8 mouse cellular contexts compared by ENCODE assay signal in genomic region chr11:100692164-100692616, GRCm38 (mm10). TPM values are rescaled to one million over a fixed set of nuclear protein-coding genes. Genes with fewer than 3 reads are reported as not detected.
DNase-seq lines count a peak whose midpoint lies in the region; ATAC-seq and TF ChIP-seq lines count a peak whose summit lies in the region.

TSS of gene Zfp385c (minus strand) at chr11:100692455.

- H3K9me3 ChIP-seq in heart, embryonic 16.5 days (replicated peaks; ENCODE audit: control insufficient read depth, low read length) = no peaks in the 10 kb centered on the region
- no peaks in the 10 kb centered on the region for H3K9me3 ChIP-seq in embryonic facial prominence, embryonic 11.5 days (replicated peaks; ENCODE audit: control insufficient read depth, low read length)
- no peaks in the 10 kb centered on the region for H3K9me3 ChIP-seq in kidney, postnatal 0 days (replicated peaks; ENCODE audit: low read length)
- H3K9me3 ChIP-seq in midbrain, postnatal 0 days (ENCODE audit: low read length) = no peaks in the 10 kb centered on the region

- TF ChIP-seq CTCF in kidney, postnatal 0 days (IDR thresholded peaks at IDR 0.05; ENCODE audit: low read depth) = no peak
- no peak for TF ChIP-seq CTCF in midbrain, postnatal 0 days (IDR thresholded peaks at IDR 0.05)

- peaks cover 12% of the 10 kb centered on the region for H3K4me1 ChIP-seq in heart, embryonic 16.5 days (ENCODE audit: control insufficient read depth, insufficient read depth, low read length)
- H3K4me1 ChIP-seq in embryonic facial prominence, embryonic 11.5 days (ENCODE audit: control insufficient read depth, insufficient read depth, low read length) = peaks cover 3% of the 10 kb centered on the region; the same call in 1 of the 2 replicates
- H3K4me1 ChIP-seq in kidney, postnatal 0 days (replicated peaks; ENCODE audit: insufficient read depth, low read length) = peaks cover 6% of the 10 kb centered on the region
- no peaks in the 10 kb centered on the region for H3K4me1 ChIP-seq in midbrain, postnatal 0 days (ENCODE audit: insufficient read depth, low read length)

- no peaks in the 10 kb centered on the region for H3K36me3 ChIP-seq in heart, embryonic 16.5 days (ENCODE audit: control insufficient read depth, insufficient read depth)
- no peaks in the 10 kb centered on the region for H3K36me3 ChIP-seq in embryonic facial prominence, embryonic 11.5 days (replicated peaks; ENCODE audit: control insufficient read depth, insufficient read depth, low read depth, low read length)
- H3K36me3 ChIP-seq in kidney, postnatal 0 days (ENCODE audit: insufficient read depth, low read length) = no peaks in the 10 kb centered on the region
- H3K36me3 ChIP-seq in midbrain, postnatal 0 days (ENCODE audit: insufficient read depth, low read length) = no peaks in the 10 kb centered on the region

- whole genome bisulfite sequencing in heart, embryonic 16.5 days = 2% methylated on average over 23 of the region's 23 CpGs
- 2% methylated on average over 23 of the region's 23 CpGs for WGBS in embryonic facial prominence, embryonic 11.5 days
- 2% methylated on average over 23 of the region's 23 CpGs for WGBS in kidney, postnatal 0 days
- WGBS in midbrain, postnatal 0 days = 5% methylated on average over 23 of the region's 23 CpGs

- no peak within 1 kb of the TSS for H3K27ac ChIP-seq in heart, embryonic 16.5 days (ENCODE audit: low read length)
- no peak within 1 kb of the TSS for H3K27ac ChIP-seq in embryonic facial prominence, embryonic 11.5 days (replicated peaks; ENCODE audit: low read depth, low read length)
- H3K27ac ChIP-seq in kidney, postnatal 0 days = no peak within 1 kb of the TSS
- no peak within 1 kb of the TSS for H3K27ac ChIP-seq in midbrain, postnatal 0 days (ENCODE audit: low read depth, low read length)

- ATAC-seq in heart, embryonic 16.5 days (replicated peaks; ENCODE audit: extremely low read depth, insufficient read depth, low FRiP score) = peak; percentile 41; the same call in 1 of the 2 replicates
- no peak for ATAC-seq in embryonic facial prominence, embryonic 11.5 days (replicated peaks; ENCODE audit: insufficient number of reproducible peaks, low FRiP score, low TSS enrichment, low read depth)
- ATAC-seq in kidney, postnatal 0 days (replicated peaks; ENCODE audit: low FRiP score, low read depth) = no peak; the same call in 1 of the 2 replicates
- ATAC-seq in midbrain, postnatal 0 days (ENCODE audit: low FRiP score) = no peak

- peaks cover 19% of the 10 kb centered on the region for H3K27me3 ChIP-seq in heart, embryonic 16.5 days (ENCODE audit: control insufficient read depth, insufficient read depth, low read length)
- H3K27me3 ChIP-seq in embryonic facial prominence, embryonic 11.5 days (ENCODE audit: control insufficient read depth, insufficient read depth, low read length) = peaks cover 5% of the 10 kb centered on the region
- H3K27me3 ChIP-seq in kidney, postnatal 0 days (ENCODE audit: insufficient read depth, low read length) = no peaks in the 10 kb centered on the region
- peaks cover 10% of the 10 kb centered on the region for H3K27me3 ChIP-seq in midbrain, postnatal 0 days (ENCODE audit: insufficient read depth, low read length)

- H3K4me3 ChIP-seq in heart, embryonic 16.5 days (ENCODE audit: low read length) = peak within 1 kb of the TSS; percentile 50
- no peak within 1 kb of the TSS for H3K4me3 ChIP-seq in embryonic facial prominence, embryonic 11.5 days (ENCODE audit: low read depth, low read length)
- peak within 1 kb of the TSS; percentile 23 for H3K4me3 ChIP-seq in kidney, postnatal 0 days (replicated peaks; ENCODE audit: low read depth, low read length)
- H3K4me3 ChIP-seq in midbrain, postnatal 0 days (ENCODE audit: low read depth, low read length) = peak within 1 kb of the TSS; percentile 4; the same call in 1 of the 2 replicates

- H3K4me2 ChIP-seq in heart, embryonic 16.5 days (ENCODE audit: low read depth, low read length) = peak within 1 kb of the TSS; percentile 82
- peak within 1 kb of the TSS; percentile 32 for H3K4me2 ChIP-seq in embryonic facial prominence, embryonic 11.5 days (ENCODE audit: low read depth, low read length)
- peak within 1 kb of the TSS; percentile 67 for H3K4me2 ChIP-seq in kidney, postnatal 0 days (ENCODE audit: low read length)
- H3K4me2 ChIP-seq in midbrain, postnatal 0 days (ENCODE audit: low read depth, low read length, poor library complexity, severe bottlenecking) = peak within 1 kb of the TSS; percentile 49

- no peak for DNase-seq in heart, postnatal 10 days
- DNase-seq in embryonic facial prominence, embryonic 11.5 days (ENCODE audit: low spot score) = peak; percentile 28
- DNase-seq in kidney, postnatal 0 days (ENCODE audit: low spot score) = no peak
- no peak for DNase-seq in midbrain, postnatal 0 days (ENCODE audit: low spot score)
- DNase-seq in layer of hippocampus, adult 18-20 months (ENCODE audit: low spot score in 2 of 2) = no peak
- DNase-seq in left cerebral cortex, adult 8-10 months (ENCODE audit: low spot score in 2 of 2) = no peak
- DNase-seq in T-cell, adult 2 months (ENCODE audit: low spot score) = no peak

- peak within 1 kb of the TSS; percentile 49 for H3K9ac ChIP-seq in heart, embryonic 16.5 days (ENCODE audit: low read length)
- H3K9ac ChIP-seq in embryonic facial prominence, embryonic 11.5 days (replicated peaks; ENCODE audit: low read length) = peak within 1 kb of the TSS; percentile 1; the same call in 1 of the 2 replicates
- H3K9ac ChIP-seq in kidney, postnatal 0 days (ENCODE audit: low read depth, low read length) = peak within 1 kb of the TSS; percentile 41; the same call in 1 of the 2 replicates
- no peak within 1 kb of the TSS; the same call in 1 of the 2 replicates for H3K9ac ChIP-seq in midbrain, postnatal 0 days (replicated peaks; ENCODE audit: low read length, poor library complexity, severe bottlenecking)

- intact Hi-C loops in heart, postnatal 10 days (cut with DNase I) = no loop called here

RNA-seq across cellular contexts. Expression of gene Zfp385c, which starts in this region (rescaled TPM):
- polyA plus RNA-seq in heart, embryonic 16.5 days (2015; fragmentation: Nextera tagmentation; extraction: Ambion mirVana) = 0.26 and 0.60 TPM in 2 replicates
- under 1 TPM; 0.30 to 0.65 TPM for total RNA-seq in heart, postnatal 10 days (2021)
- polyA plus RNA-seq in embryonic facial prominence, embryonic 11.5 days (2014; fragmentation: Nextera tagmentation; extraction: Ambion mirVana) = 0.53 and 1.2 TPM in 2 replicates
- polyA plus RNA-seq in kidney, postnatal 0 days (2015; fragmentation: Nextera tagmentation; extraction: Ambion mirVana) = 1.6 and 2.5 TPM in 2 replicates
- 0.66 and 2.5 TPM in 2 replicates for total RNA-seq in midbrain, postnatal 0 days (2014; rRNA removed)
- polyA plus RNA-seq in midbrain, postnatal 0 days (2015; fragmentation: Nextera tagmentation; extraction: Ambion mirVana) = 0.53 and 0.98 TPM in 2 replicates
- under 1 TPM in 1 of 2 experiments, not detected in 1; 0.37 TPM for total RNA-seq in layer of hippocampus, adult 18-20 months (2021)
- total RNA-seq in left cerebral cortex, adult 8-10 months (2022) = 1 to 10 TPM in 1 of 4 experiments, under 1 TPM in 3; 0.11 to 1.1 (median 0.40) TPM

Comparison
In these comparisons a context has a peak if more than half of its experiments do, and no peak if none do; other contexts are left out.
1. Peak in ATAC-seq, H3K4me3 ChIP-seq, H3K9ac ChIP-seq and H3K4me2 ChIP-seq in heart, embryonic 16.5 days; RNA of the gene not detected or under 1 TPM.
2. H3K4me2 ChIP-seq: peak in every context shown above with its lines; median percentile 82 in heart, embryonic 16.5 days; 67 in kidney, postnatal 0 days; 49 in midbrain, postnatal 0 days; 32 in embryonic facial prominence, embryonic 11.5 days.